8 mouse cellular contexts compared by ENCODE assay signal in the genomic region with DNA sequence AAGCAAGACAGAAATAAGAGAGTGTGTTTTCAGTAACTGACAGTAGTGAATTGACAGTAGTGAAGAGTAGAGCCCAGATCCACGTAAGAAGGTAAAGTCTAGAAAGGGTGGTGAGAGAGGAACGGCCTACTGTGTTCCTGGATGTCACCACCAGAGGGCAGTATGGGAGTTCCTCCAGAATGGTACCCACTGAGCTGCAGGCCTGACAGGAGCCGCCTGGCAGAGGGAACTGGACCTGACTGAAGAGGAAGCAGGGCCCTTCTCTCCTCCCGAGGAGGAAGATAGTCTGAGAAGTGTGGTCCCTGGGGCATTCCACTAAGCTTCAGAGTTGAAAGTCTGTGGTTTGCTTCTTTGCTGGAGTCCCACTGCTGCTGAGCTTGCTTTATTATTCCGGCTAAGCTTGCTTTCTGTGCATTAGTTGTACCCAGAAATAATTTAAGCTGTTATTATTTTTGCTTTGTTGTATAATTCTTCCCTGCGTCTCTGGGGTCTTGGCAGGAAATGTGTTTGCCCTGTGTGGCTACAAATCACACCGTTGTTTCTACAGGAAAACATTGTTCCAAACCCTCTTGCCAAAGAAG. TPM values are rescaled to one million over a fixed set of nuclear protein-coding genes. Genes with fewer than 3 reads are reported as not detected.
A peak's percentile ranks its signal among the peaks of the same experiment; 100 is the strongest.
DNase-seq lines count a peak whose midpoint lies in the region; ATAC-seq lines count a peak whose summit lies in the region.

No protein-coding gene starts in this region.

- no peaks in the 10 kb centered on the region for H3K9me3 ChIP-seq in embryonic facial prominence, embryonic 15.5 days (replicated peaks)
- no peaks in the 10 kb centered on the region for H3K9me3 ChIP-seq in heart, embryonic 11.5 days (replicated peaks; ENCODE audit: control insufficient read depth, low read length)
- H3K9me3 ChIP-seq in kidney, embryonic 14.5 days (ENCODE audit: control insufficient read depth, low read length) = no peaks in the 10 kb centered on the region

- peak; percentile 86 to 88 for DNase-seq in B cell, adult 2 months
- peak; percentile 84 to 87 for DNase-seq in adrenal gland, postnatal 36 days
- peak; percentile 87 for DNase-seq in liver
- peak; percentile 80 to 92 for DNase-seq in spleen, postnatal 4 days (ENCODE audit: low spot score in 2 of 2)

- no peak overlapping the region for H3K4me3 ChIP-seq in embryonic facial prominence, embryonic 15.5 days (replicated peaks)
- H3K4me3 ChIP-seq in heart, embryonic 11.5 days (ENCODE audit: low read depth, low read length) = no peak overlapping the region
- H3K4me3 ChIP-seq in kidney, embryonic 14.5 days (ENCODE audit: low read length) = no peak overlapping the region

- H3K4me1 ChIP-seq in embryonic facial prominence, embryonic 15.5 days = peaks cover 5% of the 10 kb centered on the region; the same call in 1 of the 2 replicates
- no peaks in the 10 kb centered on the region for H3K4me1 ChIP-seq in heart, embryonic 11.5 days (ENCODE audit: control insufficient read depth, insufficient read depth, low read length)
- peaks cover 4% of the 10 kb centered on the region; the same call in 1 of the 2 replicates for H3K4me1 ChIP-seq in kidney, embryonic 14.5 days (ENCODE audit: control insufficient read depth, insufficient read depth, low read length)

- 20% methylated on average over 7 of the region's 7 CpGs for WGBS in embryonic facial prominence, embryonic 15.5 days
- WGBS in heart, embryonic 11.5 days (ENCODE audit: insufficient replicate concordance) = 31% methylated on average over 7 of the region's 7 CpGs
- 21% methylated on average over 7 of the region's 7 CpGs for WGBS in kidney, embryonic 14.5 days

- H3K9ac ChIP-seq in embryonic facial prominence, embryonic 15.5 days = no peak overlapping the region
- no peak overlapping the region for H3K9ac ChIP-seq in heart, embryonic 11.5 days (ENCODE audit: low read depth, low read length)
- H3K9ac ChIP-seq in kidney, embryonic 14.5 days (ENCODE audit: low read depth, low read length) = no peak overlapping the region

- H3K4me2 ChIP-seq in embryonic facial prominence, embryonic 15.5 days (replicated peaks) = no peak overlapping the region
- no peak overlapping the region for H3K4me2 ChIP-seq in heart, embryonic 11.5 days
- no peak overlapping the region for H3K4me2 ChIP-seq in kidney, embryonic 14.5 days (replicated peaks; ENCODE audit: low read depth, low read length)

- peak overlapping the region; percentile 30; the same call in 1 of the 2 replicates for H3K27ac ChIP-seq in embryonic facial prominence, embryonic 15.5 days (replicated peaks)
- no peak overlapping the region for H3K27ac ChIP-seq in heart, embryonic 11.5 days (ENCODE audit: low read depth, low read length)
- H3K27ac ChIP-seq in kidney, embryonic 14.5 days (ENCODE audit: low read depth, low read length) = peak overlapping the region; percentile 26; the same call in 1 of the 2 replicates

- 0 out of 2 replicates have a peak, but pooled peaks cover 3% of the 10 kb centered on the region for H3K36me3 ChIP-seq in embryonic facial prominence, embryonic 15.5 days
- no peaks in the 10 kb centered on the region for H3K36me3 ChIP-seq in heart, embryonic 11.5 days (ENCODE audit: control insufficient read depth, insufficient read depth, low read length)
- no peaks in the 10 kb centered on the region; the same call in 1 of the 2 replicates for H3K36me3 ChIP-seq in kidney, embryonic 14.5 days (ENCODE audit: control insufficient read depth, insufficient read depth, low read length)

- H3K27me3 ChIP-seq in embryonic facial prominence, embryonic 15.5 days = no peaks in the 10 kb centered on the region
- H3K27me3 ChIP-seq in heart, embryonic 11.5 days (ENCODE audit: control insufficient read depth, insufficient read depth, low read length) = no peaks in the 10 kb centered on the region
- H3K27me3 ChIP-seq in kidney, embryonic 14.5 days (ENCODE audit: control insufficient read depth, insufficient read depth, low read length) = no peaks in the 10 kb centered on the region

- peak; percentile 87 for ATAC-seq in embryonic facial prominence, embryonic 15.5 days (ENCODE audit: insufficient number of reproducible peaks, low FRiP score, low TSS enrichment, low read depth)
- peak; percentile 53; the same call in 1 of the 2 replicates for ATAC-seq in heart, embryonic 11.5 days (replicated peaks; ENCODE audit: insufficient number of reproducible peaks, low FRiP score, low TSS enrichment)
- peak; percentile 74 for ATAC-seq in kidney, embryonic 14.5 days (ENCODE audit: low FRiP score, low TSS enrichment)
- peak; percentile 99 for ATAC-seq in monocyte, adult 5-6 weeks (replicated peaks; ENCODE audit: insufficient number of reproducible peaks, low FRiP score, low TSS enrichment, poor library complexity, severe bottlenecking)

RNA-seq across cellular contexts. Expression of a gene that starts 10.3 kb away (rescaled TPM):
- 10 to 100 TPM; 21.8 to 40.1 TPM for total RNA-seq in adrenal gland, postnatal 36 days (2021)
- 55.4 and 60.6 TPM in 2 replicates for polyA plus RNA-seq in embryonic facial prominence, embryonic 15.5 days (2015; fragmentation: Nextera tagmentation; extraction: Ambion mirVana)
- 42.8 and 44.5 TPM in 2 replicates for polyA plus RNA-seq in heart, embryonic 11.5 days (2014; fragmentation: Nextera tagmentation; extraction: Ambion mirVana)
- 47.3 and 52.4 TPM in 2 replicates for polyA plus RNA-seq in kidney, embryonic 14.5 days (2014; fragmentation: Nextera tagmentation; extraction: Ambion mirVana)
- 14.4 to 20.7 TPM (median 16.1 TPM) in 3 replicates for total RNA-seq in monocyte, adult 5-6 weeks (2017)

RNA-seq across cellular contexts. Expression of a gene that starts 17.7 kb away (rescaled TPM):
- 10 to 100 TPM; 52.4 to 63.1 TPM for total RNA-seq in adrenal gland, postnatal 36 days (2021)
- 37.4 and 38.7 TPM in 2 replicates for polyA plus RNA-seq in embryonic facial prominence, embryonic 15.5 days (2015; fragmentation: Nextera tagmentation; extraction: Ambion mirVana)
- polyA plus RNA-seq in heart, embryonic 11.5 days (2014; fragmentation: Nextera tagmentation; extraction: Ambion mirVana) = 18.5 and 23.2 TPM in 2 replicates
- 19.1 and 24.9 TPM in 2 replicates for polyA plus RNA-seq in kidney, embryonic 14.5 days (2014; fragmentation: Nextera tagmentation; extraction: Ambion mirVana)
- 37.1 to 68.5 TPM (median 61.2 TPM) in 3 replicates for total RNA-seq in monocyte, adult 5-6 weeks (2017)

RNA-seq across cellular contexts. Expression of a gene that starts 27.7 kb away (rescaled TPM):
- total RNA-seq in adrenal gland, postnatal 36 days (2021) = 10 to 100 TPM in 1 of 2 experiments, 1 to 10 TPM in 1; 9.7 to 15.2 TPM
- 23.3 and 32.0 TPM in 2 replicates for polyA plus RNA-seq in embryonic facial prominence, embryonic 15.5 days (2015; fragmentation: Nextera tagmentation; extraction: Ambion mirVana)
- 5.3 TPM in 2 replicates for polyA plus RNA-seq in heart, embryonic 11.5 days (2014; fragmentation: Nextera tagmentation; extraction: Ambion mirVana)
- 17.7 and 19.6 TPM in 2 replicates for polyA plus RNA-seq in kidney, embryonic 14.5 days (2014; fragmentation: Nextera tagmentation; extraction: Ambion mirVana)
- 0.10 to 0.21 TPM (median 0.19 TPM) in 3 replicates for total RNA-seq in monocyte, adult 5-6 weeks (2017)

RNA-seq across cellular contexts. Expression of a gene that starts 39.4 kb away (rescaled TPM):
- 10 to 100 TPM; 76.6 to 90.3 TPM for total RNA-seq in adrenal gland, postnatal 36 days (2021)
- 128 and 137 TPM in 2 replicates for polyA plus RNA-seq in embryonic facial prominence, embryonic 15.5 days (2015; fragmentation: Nextera tagmentation; extraction: Ambion mirVana)
- polyA plus RNA-seq in heart, embryonic 11.5 days (2014; fragmentation: Nextera tagmentation; extraction: Ambion mirVana) = 136 and 155 TPM in 2 replicates
- polyA plus RNA-seq in kidney, embryonic 14.5 days (2014; fragmentation: Nextera tagmentation; extraction: Ambion mirVana) = 154 and 177 TPM in 2 replicates
- total RNA-seq in monocyte, adult 5-6 weeks (2017) = 20.1 to 47.3 TPM (median 29.8 TPM) in 3 replicates
